Mouse (Mus musculus) megakaryocyte, embryonic 14.5 days (primary cell): ENCODE results near the gene Ovca2. TPM values are rescaled to one million over a fixed set of nuclear protein-coding genes. Genes with fewer than 3 reads are reported as not detected.

ENCODE experiments used
- H3K27me3 ChIP-seq: replicated peaks from 2 replicates; pipeline ENCODE3; 2012; ENCODE audit warnings: inconsistent platforms
- H3K36me3 ChIP-seq: replicated peaks from 2 replicates; pipeline ENCODE3; 2012; ENCODE audit warnings: low read length, inconsistent platforms, mixed read lengths
- H3K4me1 ChIP-seq: 2 replicates; pipeline ENCODE4 v1.6.1; 2012; ENCODE audit warnings: inconsistent platforms
- H3K4me3 ChIP-seq: replicated peaks from 2 replicates; pipeline ENCODE3; 2012; ENCODE audit warnings: moderate library complexity, mild to moderate bottlenecking, inconsistent platforms
- H3K9me3 ChIP-seq: 2 replicates; pipeline ENCODE4 v1.6.1; 2012; ENCODE audit warnings: inconsistent platforms
- FLI1 ChIP-seq: IDR thresholded peaks from 2 replicates; pipeline ENCODE4 v1.6.1; 2012; ENCODE audit warnings: low read length, inconsistent platforms, mixed read lengths
- GATA1 ChIP-seq: IDR thresholded peaks from 3 replicates; pipeline ENCODE4 v1.6.1; 2012; ENCODE audit warnings: mixed read lengths, low read length, inconsistent platforms, borderline replicate concordance
- polyA plus RNA-seq: library from polyadenylated mRNA; stranded (reverse); fragments of >175 nt; gene quantifications from 2 replicates; pipeline ENCODE4 v1.2.3, GENCODE M21; 2012; ENCODE audit warnings: low replicate concordance; ENCODE audit not compliant: insufficient read depth

The Ovca2 gene
- polyA plus RNA-seq, 1 experiment, result 1.1 TPM

DNA sequence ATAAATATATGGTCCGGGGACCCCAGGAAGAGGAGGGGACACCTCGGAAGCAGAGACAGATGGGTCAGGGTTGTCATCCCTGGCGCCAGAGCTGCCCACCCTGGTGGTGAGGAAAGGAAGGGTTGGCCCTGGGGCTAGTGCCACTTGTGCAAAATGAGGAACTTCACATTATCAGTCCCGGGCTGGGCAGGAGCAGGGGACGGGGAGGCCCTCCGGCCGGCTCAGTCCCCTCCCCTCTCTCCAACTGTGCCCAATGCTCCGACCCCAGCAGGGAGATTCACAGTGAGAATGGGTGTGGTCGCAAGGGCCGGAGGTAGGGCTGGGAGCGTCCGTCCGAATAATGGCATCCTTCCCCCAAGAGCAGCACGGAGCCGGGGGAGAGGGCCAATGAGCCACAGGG is 13.9 kb downstream of the Ovca2 start:
- H3K36me3 ChIP-seq, result peaks cover 48% of the 10 kb centered on the region

GRCm38 (mm10) chr11:75164051-75164450 is 14.6 kb downstream of the Ovca2 start:
- H3K4me1 ChIP-seq, result peaks cover 50% of the 10 kb centered on the region
- TF ChIP-seq GATA1 (no peak), FLI1 (no peak)
- H3K9me3 ChIP-seq, result peaks cover 21% of the 10 kb centered on the region
- no peak overlapping the region for H3K4me3 ChIP-seq
- peaks cover 55% of the 10 kb centered on the region for H3K36me3 ChIP-seq
- peaks cover 44% of the 10 kb centered on the region for H3K27me3 ChIP-seq

More for the DNA sequence above, 13.9 kb downstream of the Ovca2 start:
- Histone ChIP-seq H3K4me1 (peaks cover 57% of the 10 kb centered on the region), H3K27me3 (peaks cover 51% of the 10 kb centered on the region), H3K9me3 (peaks cover 21% of the 10 kb centered on the region), H3K4me3 (peak overlapping the region; percentile 74)
- TF ChIP-seq FLI1 (no peak), GATA1 (no peak)

GRCm38 (mm10) chr11:75163379-75163778 is 15.3 kb downstream of the Ovca2 start:
- peaks cover 62% of the 10 kb centered on the region for H3K36me3 ChIP-seq

GRCm38 (mm10) chr11:75162591-75163080 is 16.0 kb downstream of the Ovca2 start:
- TF ChIP-seq FLI1, result no peak
- TF ChIP-seq GATA1, result no peak
- H3K27me3 ChIP-seq, result peaks cover 30% of the 10 kb centered on the region
- H3K4me3 ChIP-seq, result no peak overlapping the region
- peaks cover 38% of the 10 kb centered on the region for H3K4me1 ChIP-seq
- peaks cover 69% of the 10 kb centered on the region for H3K36me3 ChIP-seq
- peaks cover 20% of the 10 kb centered on the region for H3K9me3 ChIP-seq

More at GRCm38 (mm10) chr11:75163379-75163778, 15.3 kb downstream of the Ovca2 start:
- Histone ChIP-seq H3K4me1 (peaks cover 44% of the 10 kb centered on the region), H3K9me3 (peaks cover 21% of the 10 kb centered on the region), H3K27me3 (peaks cover 37% of the 10 kb centered on the region), H3K4me3 (no peak overlapping the region)
- no peak for TF ChIP-seq GATA1
- no peak for TF ChIP-seq FLI1

- H3K9me3 ChIP-seq, result peaks cover 11% of the 10 kb centered on the region
- H3K36me3 ChIP-seq, result peaks cover 80% of the 10 kb centered on the region
- peaks cover 18% of the 10 kb centered on the region for H3K27me3 ChIP-seq
- no peak overlapping the region for H3K4me3 ChIP-seq
- H3K4me1 ChIP-seq, result peaks cover 26% of the 10 kb centered on the region
- TF ChIP-seq GATA1 (no peak), FLI1 (no peak)
Observed at GRCm38 (mm10) chr11:75161417-75162008, 17.1 kb downstream of the Ovca2 start.

DNA sequence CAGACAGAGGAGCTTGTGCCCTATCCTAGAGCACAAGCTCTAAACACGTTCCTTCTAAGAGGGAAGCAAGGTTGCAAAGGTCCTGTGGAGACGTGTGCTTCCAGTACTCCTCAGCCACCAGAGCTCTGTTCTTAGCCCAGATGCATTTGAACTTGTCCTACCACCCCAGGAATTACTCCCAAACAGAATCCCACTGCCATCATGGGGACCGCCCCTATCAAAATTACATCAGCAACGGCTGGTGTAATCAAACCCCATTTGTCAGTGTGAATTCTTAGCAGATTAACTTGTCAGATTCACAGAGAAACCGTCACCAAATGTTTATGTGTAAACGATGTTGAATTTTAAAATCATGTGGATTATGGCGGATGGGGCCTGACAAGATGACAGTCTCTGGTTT is 17.7 kb downstream of the Ovca2 start:
- Histone ChIP-seq H3K9me3 (peaks cover 5% of the 10 kb centered on the region), H3K36me3 (peaks cover 86% of the 10 kb centered on the region), H3K4me3 (no peak overlapping the region), H3K4me1 (peaks cover 23% of the 10 kb centered on the region), H3K27me3 (peaks cover 13% of the 10 kb centered on the region)
- TF ChIP-seq FLI1, result no peak

DNA sequence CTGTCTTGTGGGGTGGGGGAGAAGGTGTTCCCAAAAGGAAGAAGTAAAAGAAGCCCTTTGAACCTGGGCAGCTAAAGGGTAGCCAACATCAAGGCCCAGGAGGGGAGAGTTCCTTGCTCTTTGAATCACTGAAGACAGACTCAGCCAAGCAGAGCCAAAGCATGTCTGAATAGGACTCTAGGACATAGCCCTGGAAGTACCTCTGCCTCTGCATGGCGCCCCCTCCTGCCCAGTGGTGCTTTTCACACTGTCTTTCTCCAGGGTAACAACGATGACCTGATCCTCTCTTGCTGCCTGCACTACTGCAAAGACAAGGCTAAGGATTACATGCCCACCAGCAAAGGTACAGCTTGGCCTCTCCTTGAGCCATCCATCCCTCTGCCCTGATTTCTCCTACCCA is 19.1 kb downstream of the Ovca2 start:
- Histone ChIP-seq H3K4me1 (peaks cover 17% of the 10 kb centered on the region), H3K36me3 (peaks cover 90% of the 10 kb centered on the region), H3K4me3 (no peak overlapping the region), H3K9me3 (no peaks in the 10 kb centered on the region), H3K27me3 (no peaks in the 10 kb centered on the region)
- TF ChIP-seq GATA1, result no peak
- TF ChIP-seq FLI1, result no peak

GRCm38 (mm10) chr11:75158432-75158831 is 20.2 kb downstream of the Ovca2 start:
- TF ChIP-seq GATA1 (no peak), FLI1 (no peak)
- Histone ChIP-seq H3K27me3 (no peaks in the 10 kb centered on the region), H3K4me3 (no peak overlapping the region), H3K4me1 (peaks cover 27% of the 10 kb centered on the region), H3K36me3 (peaks cover 89% of the 10 kb centered on the region), H3K9me3 (no peaks in the 10 kb centered on the region)

- Histone ChIP-seq H3K36me3 (peaks cover 87% of the 10 kb centered on the region), H3K27me3 (no peaks in the 10 kb centered on the region), H3K4me3 (no peak overlapping the region), H3K4me1 (peaks cover 32% of the 10 kb centered on the region), H3K9me3 (no peaks in the 10 kb centered on the region)
- TF ChIP-seq FLI1 (no peak), GATA1 (no peak)
Observed at GRCm38 (mm10) chr11:75157901-75158300, 20.7 kb downstream of the Ovca2 start.

GRCm38 (mm10) chr11:75157037-75157436 is 21.6 kb downstream of the Ovca2 start:
- Histone ChIP-seq H3K9me3 (no peaks in the 10 kb centered on the region), H3K36me3 (peaks cover 84% of the 10 kb centered on the region), H3K4me1 (peaks cover 39% of the 10 kb centered on the region), H3K4me3 (no peak overlapping the region), H3K27me3 (no peaks in the 10 kb centered on the region)
- TF ChIP-seq FLI1, result no peak
- TF ChIP-seq GATA1, result no peak

DNA sequence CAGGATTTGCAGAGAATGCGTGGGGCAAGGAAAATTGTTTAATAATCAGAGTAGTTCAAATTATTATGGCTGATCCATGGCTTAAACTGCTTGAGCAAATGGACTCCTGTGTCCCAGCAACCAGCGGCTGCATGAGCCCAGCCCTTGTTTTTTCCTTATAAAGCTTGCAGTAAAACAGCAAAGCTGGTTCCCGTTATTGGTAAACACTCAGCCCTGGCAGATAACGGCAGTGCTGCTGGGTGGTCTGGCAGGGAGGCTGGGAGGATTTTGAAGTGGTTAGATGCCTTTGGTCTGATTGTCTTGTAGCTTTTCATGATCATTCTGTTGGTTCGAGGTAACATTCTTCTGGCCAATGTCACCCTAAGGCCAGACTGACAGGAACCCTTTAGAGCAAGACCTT is 22.2 kb downstream of the Ovca2 start:
- H3K9me3 ChIP-seq, result no peaks in the 10 kb centered on the region
- TF ChIP-seq FLI1 (no peak), GATA1 (no peak)
- H3K36me3 ChIP-seq, result peaks cover 82% of the 10 kb centered on the region
- H3K4me3 ChIP-seq, result no peak overlapping the region
- H3K4me1 ChIP-seq, result peaks cover 40% of the 10 kb centered on the region
- no peaks in the 10 kb centered on the region for H3K27me3 ChIP-seq
